In genomic region chr10:28552068-28552467, GRCm38 (mm10) we compare ENCODE assay signal across 25 mouse cellular contexts.
A peak's percentile ranks its signal among the peaks of the same experiment; 100 is the strongest.
DNase-seq lines count a peak whose midpoint lies in the region; ATAC-seq and TF ChIP-seq lines count a peak whose summit lies in the region.
"Had no signal": no experiment of that assay in that cellular context is flagged by ENCODE, and none has a peak within 500 bp of the region (broad histone marks: within the 10 kb centered on the region; RNA-seq: fewer than 3 reads in every experiment).

No protein-coding gene starts in this region.

- no peak for ATAC-seq in hindbrain, postnatal 0 days
- ATAC-seq in hindbrain, embryonic 13.5 days (ENCODE audit: low FRiP score), result no peak
- ATAC-seq in stomach, postnatal 0 days (ENCODE audit: low FRiP score, low TSS enrichment), result no peak
- ATAC-seq: activated CD4-positive, CD25-positive, alpha-beta regulatory T cell, adult 4 months; forebrain, embryonic 13.5 days; intestine, postnatal 0 days had no signal

- peak; percentile 15; the same call in 1 of the 2 replicates for TF ChIP-seq CTCF in hindbrain, postnatal 0 days (IDR thresholded peaks at IDR 0.05; ENCODE audit: low read depth)
- no peak for TF ChIP-seq CTCF in thymus, adult 2 months (IDR thresholded peaks at IDR 0.05; ENCODE audit: borderline replicate concordance, control insufficient read depth, extremely low read depth, insufficient read depth, low read length, poor library complexity)
- peak; percentile 32 for TF ChIP-seq CTCF in stomach, postnatal 0 days (IDR thresholded peaks at IDR 0.05; ENCODE audit: low read depth)

- no peak for TF ChIP-seq EP300 in stomach, postnatal 0 days (optimal IDR thresholded peaks at IDR 0.05)

- H3K9ac ChIP-seq in hindbrain, postnatal 0 days (replicated peaks; ENCODE audit: low read length), result no peak overlapping the region
- no peak overlapping the region for H3K9ac ChIP-seq in hindbrain, embryonic 13.5 days
- H3K9ac ChIP-seq in stomach, postnatal 0 days (ENCODE audit: low read length), result no peak overlapping the region
- H3K9ac ChIP-seq: embryonic facial prominence, embryonic 13.5 days; forebrain, embryonic 13.5 days; limb, embryonic 15.5 days; neural tube, embryonic 12.5 days; stomach, embryonic 15.5 days had no signal

- 94% methylated on average over 2 of the region's 2 CpGs for WGBS in hindbrain, postnatal 0 days
- 93% methylated on average over 2 of the region's 2 CpGs for WGBS in hindbrain, embryonic 13.5 days
- 77% methylated on average over 2 of the region's 2 CpGs for WGBS in thymus, adult 2 months
- 94% methylated on average over 2 of the region's 2 CpGs for WGBS in stomach, postnatal 0 days

- no peaks in the 10 kb centered on the region for H3K4me1 ChIP-seq in hindbrain, postnatal 0 days (ENCODE audit: insufficient read depth, low read length)
- no peaks in the 10 kb centered on the region for H3K4me1 ChIP-seq in hindbrain, embryonic 13.5 days (replicated peaks)
- peaks cover 4% of the 10 kb centered on the region for H3K4me1 ChIP-seq in thymus, adult 2 months (replicated peaks; ENCODE audit: control insufficient read depth, insufficient read depth, low read length)
- no peaks in the 10 kb centered on the region for H3K4me1 ChIP-seq in stomach, postnatal 0 days (replicated peaks; ENCODE audit: control insufficient read depth, insufficient read depth)
- H3K4me1 ChIP-seq: embryonic facial prominence, embryonic 13.5 days; forebrain, embryonic 13.5 days; hindbrain, embryonic 10.5 days; limb, embryonic 15.5 days; neural tube, embryonic 12.5 days; stomach, embryonic 15.5 days had no signal

- no peak for TF ChIP-seq POLR2A in thymus, adult 2 months (IDR thresholded peaks at IDR 0.05; ENCODE audit: control insufficient read depth, extremely low read depth, insufficient read depth, low read length, poor library complexity)

- peak; percentile 42 for DNase-seq in hindbrain, postnatal 0 days (ENCODE audit: low spot score)
- peak; percentile 26 for DNase-seq in thymus, adult 2 months
- no peak for DNase-seq in thymus, adult 18-20 months
- DNase-seq in MEL-GATA-1-ER (ENCODE audit: extremely low read depth, low read depth), result peak; percentile 9
- no peak for DNase-seq in stomach, postnatal 0 days (ENCODE audit: low spot score)
- DNase-seq in B cell, adult 2 months, result no peak
- DNase-seq: adrenal gland, postnatal 10 days; cerebellum, adult 2 months; cerebellum, postnatal 25 days; gastrocnemius, postnatal 10 days; kidney, postnatal 4 days; left cerebral cortex, postnatal 4 days; lung, postnatal 10 days; retina, postnatal 1 day had no signal

- no peak overlapping the region for H3K4me3 ChIP-seq in hindbrain, postnatal 0 days (ENCODE audit: low read length)
- no peak overlapping the region for H3K4me3 ChIP-seq in hindbrain, embryonic 13.5 days
- no peak overlapping the region for H3K4me3 ChIP-seq in thymus, adult 2 months (ENCODE audit: control insufficient read depth, insufficient read depth, low read length)
- no peak overlapping the region for H3K4me3 ChIP-seq in stomach, postnatal 0 days (ENCODE audit: low read depth, low read length)
- H3K4me3 ChIP-seq: embryonic facial prominence, embryonic 13.5 days; forebrain, embryonic 13.5 days; hindbrain, embryonic 10.5 days; limb, embryonic 15.5 days; midbrain, embryonic 10.5 days; neural tube, embryonic 12.5 days; stomach, embryonic 15.5 days had no signal

- no peaks in the 10 kb centered on the region for H3K36me3 ChIP-seq in hindbrain, postnatal 0 days (ENCODE audit: insufficient read depth, low read length)
- no peaks in the 10 kb centered on the region for H3K36me3 ChIP-seq in hindbrain, embryonic 13.5 days
- no peaks in the 10 kb centered on the region for H3K36me3 ChIP-seq in thymus, adult 2 months (ENCODE audit: control insufficient read depth, insufficient read depth, low read length)
- no peaks in the 10 kb centered on the region for H3K36me3 ChIP-seq in stomach, postnatal 0 days (ENCODE audit: control insufficient read depth, insufficient read depth, low read length)
- H3K36me3 ChIP-seq: embryonic facial prominence, embryonic 13.5 days; hindbrain, embryonic 10.5 days; limb, embryonic 15.5 days; midbrain, embryonic 10.5 days; neural tube, embryonic 12.5 days; stomach, embryonic 15.5 days had no signal

- no peaks in the 10 kb centered on the region for H3K9me3 ChIP-seq in hindbrain, postnatal 0 days (ENCODE audit: low read length)
- no peaks in the 10 kb centered on the region for H3K9me3 ChIP-seq in hindbrain, embryonic 13.5 days
- no peaks in the 10 kb centered on the region for H3K9me3 ChIP-seq in stomach, postnatal 0 days (ENCODE audit: control insufficient read depth, low read length)
- H3K9me3 ChIP-seq: embryonic facial prominence, embryonic 13.5 days; forebrain, embryonic 13.5 days; hindbrain, embryonic 10.5 days; limb, embryonic 15.5 days; midbrain, embryonic 10.5 days; neural tube, embryonic 12.5 days; stomach, embryonic 15.5 days had no signal

- no peaks in the 10 kb centered on the region for H3K27me3 ChIP-seq in hindbrain, postnatal 0 days (ENCODE audit: insufficient read depth, low read length)
- no peaks in the 10 kb centered on the region for H3K27me3 ChIP-seq in hindbrain, embryonic 13.5 days
- no peaks in the 10 kb centered on the region for H3K27me3 ChIP-seq in thymus, adult 2 months (ENCODE audit: control insufficient read depth, insufficient read depth, low read length)
- H3K27me3 ChIP-seq in stomach, postnatal 0 days (ENCODE audit: control insufficient read depth, insufficient read depth, low read length), result no peaks in the 10 kb centered on the region
- H3K27me3 ChIP-seq: embryonic facial prominence, embryonic 13.5 days; forebrain, embryonic 13.5 days; limb, embryonic 15.5 days; neural tube, embryonic 12.5 days; stomach, embryonic 15.5 days had no signal

- H3K4me2 ChIP-seq in hindbrain, postnatal 0 days (ENCODE audit: low read depth, low read length), result no peak overlapping the region
- no peak overlapping the region for H3K4me2 ChIP-seq in hindbrain, embryonic 13.5 days
- H3K4me2 ChIP-seq in stomach, postnatal 0 days (replicated peaks; ENCODE audit: low read depth), result no peak overlapping the region
- H3K4me2 ChIP-seq: embryonic facial prominence, embryonic 13.5 days; forebrain, embryonic 13.5 days; heart, embryonic 11.5 days; limb, embryonic 15.5 days; neural tube, embryonic 12.5 days; stomach, embryonic 15.5 days had no signal

- no peak overlapping the region for H3K27ac ChIP-seq in hindbrain, postnatal 0 days
- H3K27ac ChIP-seq in hindbrain, embryonic 13.5 days, result no peak overlapping the region
- no peak overlapping the region for H3K27ac ChIP-seq in thymus, adult 2 months (ENCODE audit: control insufficient read depth, insufficient read depth, low read length)
- H3K27ac ChIP-seq in stomach, postnatal 0 days (replicated peaks), result no peak overlapping the region
- H3K27ac ChIP-seq: embryonic facial prominence, embryonic 13.5 days; forebrain, embryonic 13.5 days; hindbrain, embryonic 10.5 days; limb, embryonic 15.5 days; midbrain, embryonic 10.5 days; neural tube, embryonic 12.5 days; stomach, embryonic 15.5 days had no signal

Comparison
In these comparisons a context has a peak if more than half of its experiments do, and no peak if none do; other contexts are left out.
1. DNase-seq: peak in hindbrain, postnatal 0 days (single experiment), thymus, adult 2 months (single experiment) and MEL-GATA-1-ER (single experiment); none in thymus, adult 18-20 months (0 of 2), stomach, postnatal 0 days (single experiment) and B cell, adult 2 months (0 of 2).